Mouse (Mus musculus): ENCODE results near the gene Nop58. TPM values are rescaled to one million over a fixed set of nuclear protein-coding genes. Genes with fewer than 3 reads are reported as not detected.

Gene Nop58
- polyA plus RNA-seq (2012; rRNA removed), result 55.7 and 61.7 TPM in 2 replicates

DNA sequence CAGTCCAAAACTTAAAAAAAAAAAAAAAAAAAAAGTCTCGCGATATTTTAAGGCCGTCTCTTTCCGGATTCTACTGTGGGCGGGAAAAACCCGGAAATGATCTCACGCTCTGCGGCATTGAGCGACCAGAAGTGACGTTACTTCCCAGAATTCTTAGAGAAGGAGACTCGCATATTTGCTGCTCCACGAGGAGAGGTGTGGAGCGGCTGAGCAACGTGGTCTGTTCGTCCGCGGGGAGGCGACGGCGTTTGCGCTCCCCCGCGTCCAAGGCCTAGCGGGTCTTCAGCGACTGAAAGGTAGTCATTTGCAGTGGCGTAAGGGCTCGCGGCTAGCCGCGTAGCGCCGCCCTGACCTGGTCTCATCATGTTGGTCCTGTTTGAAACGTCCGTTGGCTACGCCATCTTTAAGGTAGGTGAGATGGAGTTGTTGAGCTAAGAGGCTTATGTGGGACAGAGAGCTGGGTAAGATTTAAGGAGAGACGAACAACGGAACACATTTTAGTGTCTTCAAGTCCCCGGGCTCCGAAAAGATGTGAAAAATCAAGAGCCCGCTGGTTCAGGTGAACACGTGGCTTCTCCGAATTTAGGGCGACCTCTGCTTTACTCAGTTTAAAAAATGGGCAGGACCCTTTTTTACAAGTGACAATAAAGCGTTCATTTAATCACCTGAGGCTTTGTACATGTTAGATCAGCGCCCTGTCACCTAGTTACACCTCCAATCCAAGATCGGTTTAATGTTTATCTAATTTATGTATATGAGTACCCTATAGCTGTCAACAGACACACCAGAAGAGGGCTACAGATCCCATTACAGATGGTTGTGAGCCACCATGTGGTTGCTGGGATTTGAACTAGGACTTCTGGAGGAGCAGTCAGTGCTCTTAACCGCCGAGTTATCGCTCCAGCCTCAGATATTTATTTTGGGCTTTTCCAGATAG lies at the start of gene Nop58:
Nop58 (plus strand) TSS at position 153 of the 937 bp plus-strand sequence.

DNA sequence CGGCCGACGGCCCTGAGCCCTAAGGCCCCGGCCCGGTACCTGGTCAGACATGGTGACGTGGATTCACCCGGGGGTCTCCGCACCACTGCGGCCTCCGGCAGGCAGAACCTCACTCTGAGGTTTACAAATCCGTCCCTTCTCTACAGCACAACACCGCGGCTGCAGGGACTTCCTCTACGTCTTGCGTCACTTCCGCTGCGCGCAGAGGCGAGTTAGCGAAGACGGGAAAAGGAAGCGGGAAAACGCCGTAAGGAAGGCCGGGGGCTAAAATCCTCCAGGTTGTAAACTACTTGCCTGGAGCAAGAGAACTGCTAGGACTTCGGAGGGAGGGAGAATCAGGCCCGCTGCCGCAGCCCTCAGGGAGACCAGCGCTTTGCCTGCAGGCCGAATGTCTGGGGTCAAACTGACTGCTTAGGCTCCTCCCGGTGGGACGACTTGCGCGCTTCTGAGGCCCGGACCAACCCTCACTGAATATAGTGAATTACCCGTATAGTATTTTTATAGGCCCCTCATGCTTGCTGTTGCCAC lies 14.1 kb upstream of the Nop58 start, which contains the start of gene Sumo1:
Sumo1 (minus strand) TSS at position 194 of the 528 bp plus-strand sequence.

DNA sequence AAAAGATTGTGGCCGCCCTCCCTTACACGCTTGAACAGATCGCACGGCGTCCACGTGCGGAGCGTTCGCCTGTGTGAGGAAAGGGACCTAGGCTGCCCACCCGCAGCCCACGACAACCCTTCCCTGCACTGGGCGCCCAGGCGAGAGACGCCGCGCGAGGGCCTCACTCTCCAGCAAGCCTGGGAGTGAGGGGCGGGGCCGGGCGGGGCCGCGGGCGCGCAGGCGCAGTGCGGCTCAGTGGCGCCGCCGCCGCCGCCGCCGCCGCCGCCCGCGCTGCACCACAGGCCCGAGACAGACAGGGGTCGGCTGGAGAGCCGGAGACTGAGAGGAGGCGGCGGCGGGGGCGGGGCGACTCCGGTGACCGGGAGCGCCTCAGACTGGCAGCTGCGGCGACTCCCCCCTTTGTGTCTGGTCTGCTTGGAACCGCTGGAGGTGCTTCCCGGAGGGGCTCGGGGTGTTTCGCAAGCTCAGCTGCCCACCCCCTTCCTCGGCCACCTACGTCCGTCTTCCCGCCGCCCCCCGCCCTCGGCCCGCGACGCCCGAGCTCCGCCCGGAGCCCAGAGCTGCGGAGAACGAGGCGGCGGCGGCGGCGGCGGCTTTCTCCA lies 78.5 kb downstream of the Nop58 start, which contains the start of gene Bmpr2:
Bmpr2 (plus strand) TSS at position 237 of the 605 bp plus-strand sequence.

Other genes starting within 250 kb of the Nop58 start
- gene Fzd7, start 202.5 kb upstream of the Nop58 start, polyA plus RNA-seq (2012; rRNA removed), result 4.8 and 6.2 TPM in 2 replicates
- 5.3 and 5.6 TPM in 2 replicates for gene Gm973, start 168.7 kb upstream of the Nop58 start, polyA plus RNA-seq (2012; rRNA removed)
- gene Sumo1, start 14.1 kb upstream of the Nop58 start, polyA plus RNA-seq (2012; rRNA removed), result 121 and 125 TPM in 2 replicates
- 20.5 and 21.4 TPM in 2 replicates for gene Bmpr2, start 78.4 kb downstream of the Nop58 start, polyA plus RNA-seq (2012; rRNA removed)
- gene Fam117b, start 228.0 kb downstream of the Nop58 start, polyA plus RNA-seq (2012; rRNA removed), result 52.9 and 53.3 TPM in 2 replicates